28 mouse cellular contexts compared by ENCODE assay signal in the genomic region with DNA sequence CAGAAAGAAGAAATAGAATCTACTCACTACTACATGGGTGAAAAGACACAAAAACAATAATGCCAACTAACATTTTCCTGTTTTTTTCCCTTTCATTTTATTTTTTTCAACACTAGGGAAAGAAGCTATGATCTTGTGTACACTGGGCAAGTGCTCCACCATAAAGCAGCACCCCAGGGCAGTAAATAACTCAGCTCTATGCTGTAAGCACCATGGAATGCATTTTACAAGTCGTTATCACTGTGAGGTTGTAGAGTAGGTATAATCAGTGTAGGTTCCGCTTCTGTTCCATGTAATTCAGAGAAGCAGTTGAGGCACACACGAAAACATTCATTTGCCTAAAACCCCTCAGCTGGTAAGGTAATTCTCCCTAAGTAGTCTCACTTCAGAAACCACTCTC.
"Had no signal": no experiment of that assay in that cellular context is flagged by ENCODE, and none has a peak within 500 bp of the region (broad histone marks: within the 10 kb centered on the region; RNA-seq: fewer than 3 reads in every experiment).

No protein-coding gene starts in this region.

- ATAC-seq: forebrain, embryonic 13.5 days; forebrain, embryonic 14.5 days; forebrain, embryonic 15.5 days; forebrain, embryonic 16.5 days; forebrain, postnatal 0 days had no signal

- H3K4me2 ChIP-seq: embryonic facial prominence, embryonic 12.5 days; embryonic facial prominence, embryonic 13.5 days; embryonic facial prominence, embryonic 15.5 days; forebrain, embryonic 12.5 days; forebrain, embryonic 13.5 days; forebrain, embryonic 15.5 days had no signal

- H3K4me3 ChIP-seq: embryonic facial prominence, embryonic 10.5 days; embryonic facial prominence, embryonic 12.5 days; embryonic facial prominence, embryonic 13.5 days; embryonic facial prominence, embryonic 15.5 days; erythroblast, embryonic 14.5 days; forebrain, embryonic 10.5 days; forebrain, embryonic 12.5 days; forebrain, embryonic 13.5 days; forebrain, embryonic 15.5 days; gastrocnemius, adult 2 months had no signal

- H3K27me3 ChIP-seq: embryonic facial prominence, embryonic 12.5 days; embryonic facial prominence, embryonic 13.5 days; embryonic facial prominence, embryonic 15.5 days; forebrain, embryonic 12.5 days; forebrain, embryonic 13.5 days; forebrain, embryonic 15.5 days had no signal

- DNase-seq: cerebellum, adult 2 months; cerebellum, adult 8-10 months; cerebellum, adult 9-10 months; cerebellum, adult 9-11 months; cerebellum, postnatal 10 days; cerebellum, postnatal 14 days; cerebellum, postnatal 25 days; cerebellum, postnatal 36 days; embryo, embryonic 11 days; forebrain, postnatal 0 days; gastrocnemius, adult 2 months; gastrocnemius, postnatal 10 days; gastrocnemius, postnatal 14 days; gastrocnemius, postnatal 25 days; gastrocnemius, postnatal 36 days; heart, adult 11 months; heart, adult 18-20 months had no signal

- H3K9me3 ChIP-seq: embryonic facial prominence, embryonic 10.5 days; embryonic facial prominence, embryonic 12.5 days; embryonic facial prominence, embryonic 13.5 days; embryonic facial prominence, embryonic 15.5 days; forebrain, embryonic 10.5 days; forebrain, embryonic 12.5 days; forebrain, embryonic 13.5 days; forebrain, embryonic 15.5 days had no signal

- H3K4me1 ChIP-seq: embryonic facial prominence, embryonic 10.5 days; embryonic facial prominence, embryonic 12.5 days; embryonic facial prominence, embryonic 13.5 days; embryonic facial prominence, embryonic 15.5 days; forebrain, embryonic 10.5 days; forebrain, embryonic 12.5 days; forebrain, embryonic 13.5 days; forebrain, embryonic 15.5 days had no signal

- H3K36me3 ChIP-seq: embryonic facial prominence, embryonic 10.5 days; embryonic facial prominence, embryonic 12.5 days; embryonic facial prominence, embryonic 13.5 days; embryonic facial prominence, embryonic 15.5 days; forebrain, embryonic 10.5 days; forebrain, embryonic 12.5 days; forebrain, embryonic 15.5 days had no signal

- H3K27ac ChIP-seq: embryonic facial prominence, embryonic 10.5 days; embryonic facial prominence, embryonic 12.5 days; embryonic facial prominence, embryonic 13.5 days; embryonic facial prominence, embryonic 15.5 days; forebrain, embryonic 10.5 days; forebrain, embryonic 12.5 days; forebrain, embryonic 13.5 days; forebrain, embryonic 15.5 days; gastrocnemius, adult 2 months had no signal

- H3K9ac ChIP-seq: embryonic facial prominence, embryonic 12.5 days; embryonic facial prominence, embryonic 13.5 days; embryonic facial prominence, embryonic 15.5 days; forebrain, embryonic 12.5 days; forebrain, embryonic 13.5 days; forebrain, embryonic 15.5 days; forebrain, postnatal 0 days had no signal
